Mouse (Mus musculus) G1E (cell line): ENCODE measurements around the gene Mrgbp. TPM values are rescaled to one million over a fixed set of nuclear protein-coding genes. Genes with fewer than 3 reads are reported as not detected.

Experiments
- ATAC-seq: 2 replicates; pipeline ENCODE4 v1.8.0; 2016; ENCODE audit warnings: mild to moderate bottlenecking; ENCODE audit not compliant: insufficient number of reproducible peaks, poor library complexity, low FRiP score, severe bottlenecking; ENCODE audit errors: extremely low read depth
- DNase-seq: peaks from one replicate; pipeline ENCODE4 v3.0.0; 2012; ENCODE audit warnings: low spot score
- H3K27me3 ChIP-seq: 2 replicates; pipeline ENCODE4 v1.6.1; 2012; ENCODE audit warnings: mild to moderate bottlenecking, low read length, inconsistent platforms; ENCODE audit not compliant: insufficient read depth
- H3K36me3 ChIP-seq: replicated peaks from 2 replicates; pipeline ENCODE3; 2012; ENCODE audit warnings: mild to moderate bottlenecking, inconsistent platforms
- H3K4me1 ChIP-seq: 2 replicates; pipeline ENCODE4 v1.6.1; 2012; ENCODE audit warnings: low read depth, low read length, inconsistent platforms, mixed read lengths; ENCODE audit not compliant: insufficient read depth
- H3K4me3 ChIP-seq: 2 replicates; pipeline ENCODE4 v1.5.1; 2012; ENCODE audit warnings: low read depth, mild to moderate bottlenecking, inconsistent platforms, low read length, moderate library complexity, mixed read lengths
- H3K9me3 ChIP-seq: replicated peaks from 2 replicates; pipeline ENCODE4 v1.6.1; 2012; ENCODE audit warnings: inconsistent platforms
- CTCF ChIP-seq: IDR thresholded peaks from 2 replicates; pipeline ENCODE4 v1.5.1; 2012; ENCODE audit warnings: low read depth, low read length, inconsistent platforms, mixed read lengths
- GATA1 ChIP-seq: IDR thresholded peaks from 2 replicates; pipeline ENCODE4 v1.6.1; 2012; ENCODE audit warnings: borderline replicate concordance, low read length, inconsistent platforms, mixed read lengths
- GATA2 ChIP-seq: IDR thresholded peaks from 2 replicates; pipeline ENCODE4 v1.6.1; 2012; ENCODE audit warnings: low read depth, low read length, inconsistent platforms, borderline replicate concordance
- POLR2AphosphoS5 ChIP-seq: IDR thresholded peaks from 2 replicates; pipeline ENCODE4 v1.6.1; 2012; ENCODE audit warnings: low read depth, low read length, inconsistent platforms; ENCODE audit not compliant: insufficient replicate concordance
- TAL1 ChIP-seq: conservative IDR thresholded peaks from 2 replicates; pipeline ENCODE4 v1.6.1; 2012; ENCODE audit warnings: low read depth, low read length, inconsistent platforms, mixed read lengths
- polyA plus RNA-seq: library from polyadenylated mRNA; stranded (reverse); fragments of >175 nt; gene quantifications from 2 replicates; pipeline ENCODE4 v1.2.3, GENCODE M21; 2012
- total RNA-seq, 2 experiments: library from RNA; stranded (forward) in 1 of 2; stranded (reverse) in 1 of 2; fragments of 200-1000 nt in 1 of 2; fragments of >200 nt in 1 of 2; fragmentation: Nextera tagmentation in 1 of 2; gene quantifications; 2 replicates each; pipeline ENCODE4 v1.2.3; 2014 to 2017

Mrgbp gene
- total and polyA plus RNA-seq, 3 experiments: 18.6 to 35.5 (median 19.5) TPM

DNA sequence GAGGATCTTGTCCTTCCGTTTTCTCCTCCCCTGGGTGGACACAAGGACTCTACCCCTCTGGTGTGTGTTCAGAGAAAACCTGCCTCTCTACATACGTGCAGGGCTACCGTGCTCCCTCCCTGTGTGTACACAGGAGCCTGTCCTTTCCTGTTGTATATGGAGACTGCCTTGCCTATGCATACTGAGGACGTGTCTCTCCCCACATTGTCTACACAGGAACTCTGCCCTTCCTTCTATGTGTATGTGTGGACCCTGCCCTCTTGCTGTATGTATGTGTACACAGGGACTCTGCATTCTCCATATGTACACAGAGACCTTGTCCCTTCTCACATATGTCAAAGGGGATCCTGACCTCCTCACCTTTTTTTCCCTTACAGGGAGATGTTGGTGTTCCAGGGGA, 29.2 kb downstream of the Mrgbp start:
- DNase-seq (no peak), ATAC-seq (no peak)
- no peaks in the 10 kb centered on the region for H3K4me1 ChIP-seq
- peaks cover 38% of the 10 kb centered on the region for H3K27me3 ChIP-seq
- TF ChIP-seq GATA2 (no peak), CTCF (no peak)
- no peaks in the 10 kb centered on the region for H3K9me3 ChIP-seq
- H3K36me3 ChIP-seq: no peaks in the 10 kb centered on the region
- H3K4me3 ChIP-seq: no peak overlapping the region

DNA sequence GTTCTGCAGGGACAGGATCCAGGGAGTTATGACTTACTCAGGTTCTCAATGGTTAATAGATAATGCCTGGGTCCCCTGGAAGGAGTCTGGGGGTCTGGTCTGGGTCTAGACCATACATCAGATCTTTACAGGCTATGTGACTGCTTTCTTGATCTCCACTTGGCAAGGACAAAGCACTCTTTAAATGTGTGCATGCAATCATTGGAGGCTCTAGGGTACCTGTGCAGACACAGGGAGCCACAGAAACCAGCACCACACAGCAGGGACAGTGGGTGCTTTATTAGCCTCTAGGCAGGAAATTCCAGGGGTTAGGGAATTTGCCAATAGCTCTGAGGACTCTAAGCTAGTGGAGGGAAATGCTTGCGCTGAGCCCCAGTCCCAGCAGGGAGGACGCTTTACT, 30.8 kb downstream of the Mrgbp start:
- no peak for DNase-seq
- Histone ChIP-seq H3K36me3 (no peaks in the 10 kb centered on the region), H3K4me1 (no peaks in the 10 kb centered on the region), H3K9me3 (no peaks in the 10 kb centered on the region), H3K4me3 (no peak overlapping the region), H3K27me3 (peaks cover 38% of the 10 kb centered on the region)
- TF ChIP-seq TAL1 (no peak), CTCF (no peak), GATA1 (no peak), POLR2AphosphoS5 (no peak), GATA2 (no peak)
- no peak for ATAC-seq

Other genes with a start within 250 kb of the Mrgbp start
- not detected in 2 replicates for gene Gata5, start 246.6 kb upstream of the Mrgbp start, total RNA-seq (2014; fragmentation: Nextera tagmentation)
- 0.11 TPM in 1 of 2 replicates, not detected in the other for gene Gata5, start 246.6 kb upstream of the Mrgbp start, total RNA-seq (2017)
- not detected in 2 replicates for gene Gata5, start 246.6 kb upstream of the Mrgbp start, polyA plus RNA-seq
- not detected in 2 replicates for gene Slco4a1, start 125.1 kb upstream of the Mrgbp start, total RNA-seq (2014; fragmentation: Nextera tagmentation)
- 0.11 TPM in 1 of 2 replicates, not detected in the other for gene Slco4a1, start 125.1 kb upstream of the Mrgbp start, total RNA-seq (2017)
- gene Slco4a1, start 125.1 kb upstream of the Mrgbp start, polyA plus RNA-seq: not detected in 2 replicates
- not detected in 2 replicates for gene Ntsr1, start 81.3 kb upstream of the Mrgbp start, total RNA-seq (2014; fragmentation: Nextera tagmentation)
- gene Ntsr1, start 81.3 kb upstream of the Mrgbp start, total RNA-seq (2017): 0.05 TPM in 1 of 2 replicates, not detected in the other
- not detected in 2 replicates for gene Ntsr1, start 81.3 kb upstream of the Mrgbp start, polyA plus RNA-seq
- 26.3 and 27.0 TPM in 2 replicates for gene Ogfr, start 7.9 kb downstream of the Mrgbp start, total RNA-seq (2014; fragmentation: Nextera tagmentation)
- 39.5 and 45.2 TPM in 2 replicates for gene Ogfr, start 7.9 kb downstream of the Mrgbp start, total RNA-seq (2017)
- 98.0 and 127 TPM in 2 replicates for gene Ogfr, start 7.9 kb downstream of the Mrgbp start, polyA plus RNA-seq
- gene Col9a3, start 16.5 kb downstream of the Mrgbp start, total RNA-seq (2014; fragmentation: Nextera tagmentation): 0.75 TPM in 1 of 2 replicates, not detected in the other
- gene Col9a3, start 16.5 kb downstream of the Mrgbp start, total RNA-seq (2017): 0.41 and 0.44 TPM in 2 replicates
- gene Col9a3, start 16.5 kb downstream of the Mrgbp start, polyA plus RNA-seq: 0.15 and 0.20 TPM in 2 replicates
- not detected in 2 replicates for gene Tcfl5, start 61.4 kb downstream of the Mrgbp start, total RNA-seq (2014; fragmentation: Nextera tagmentation)
- gene Tcfl5, start 61.4 kb downstream of the Mrgbp start, total RNA-seq (2017): 0.05 TPM in 1 of 2 replicates, not detected in the other
- gene Tcfl5, start 61.4 kb downstream of the Mrgbp start, polyA plus RNA-seq: not detected in 2 replicates
- gene Dido1, start 128.7 kb downstream of the Mrgbp start, total RNA-seq (2014; fragmentation: Nextera tagmentation): 57.3 and 66.5 TPM in 2 replicates
- gene Dido1, start 128.7 kb downstream of the Mrgbp start, total RNA-seq (2017): 53.6 and 62.3 TPM in 2 replicates
- gene Dido1, start 128.7 kb downstream of the Mrgbp start, polyA plus RNA-seq: 19.4 and 21.4 TPM in 2 replicates
- gene Gid8, start 128.8 kb downstream of the Mrgbp start, total RNA-seq (2014; fragmentation: Nextera tagmentation): 68.9 and 79.7 TPM in 2 replicates
- 70.2 and 78.3 TPM in 2 replicates for gene Gid8, start 128.8 kb downstream of the Mrgbp start, total RNA-seq (2017)
- 29.3 and 35.5 TPM in 2 replicates for gene Gid8, start 128.8 kb downstream of the Mrgbp start, polyA plus RNA-seq
- gene Slc17a9, start 144.0 kb downstream of the Mrgbp start, total RNA-seq (2014; fragmentation: Nextera tagmentation): 1.2 and 2.0 TPM in 2 replicates
- 0.06 TPM in 1 of 2 replicates, not detected in the other for gene Slc17a9, start 144.0 kb downstream of the Mrgbp start, total RNA-seq (2017)
- gene Slc17a9, start 144.0 kb downstream of the Mrgbp start, polyA plus RNA-seq: 0.26 and 0.36 TPM in 2 replicates
- gene Bhlhe23, start 195.6 kb downstream of the Mrgbp start, total RNA-seq (2014; fragmentation: Nextera tagmentation): not detected in 2 replicates
- gene Bhlhe23, start 195.6 kb downstream of the Mrgbp start, total RNA-seq (2017): 0.11 TPM in 1 of 2 replicates, not detected in the other
- gene Bhlhe23, start 195.6 kb downstream of the Mrgbp start, polyA plus RNA-seq: not detected in 2 replicates